Mouse (Mus musculus) MEL (cell line): Measurements from ENCODE around the gene Skor1. TPM values are rescaled to one million over a fixed set of nuclear protein-coding genes. Genes with fewer than 3 reads are reported as not detected.

Experiments used
- DNase-seq: peaks from one replicate; pipeline ENCODE4 v3.0.0; 2011; ENCODE audit warnings: low read depth, low spot score
- H3K27ac ChIP-seq: 2 replicates; pipeline ENCODE4 v1.5.1; 2012; ENCODE audit warnings: low read depth, mild to moderate bottlenecking, control low read depth, low read length, moderate library complexity; ENCODE audit not compliant: control insufficient read depth
- H3K27me3 ChIP-seq, 2 experiments: fragments of 150-350 bp in 1 of 2; sonication (generic) in 1 of 2; 2 replicates each; pipeline ENCODE4 v1.6.1; 2012; ENCODE audit warnings: low read length in 2 of 2, mild to moderate bottlenecking in 2 of 2, improper control_type of control experiment in 1 of 2, moderate library complexity in 1 of 2; ENCODE audit not compliant: insufficient read depth in 2 of 2, control insufficient read depth in 1 of 2
- H3K36me3 ChIP-seq, 2 experiments: 2 replicates each; pipeline ENCODE4 v1.6.1; 2012 to 2014; ENCODE audit warnings: low read length in 2 of 2, improper control_type of control experiment in 1 of 2, inconsistent platforms in 1 of 2, mild to moderate bottlenecking in 1 of 2; ENCODE audit not compliant: insufficient read depth in 2 of 2, control insufficient read depth in 1 of 2
- H3K4me1 ChIP-seq, 2 experiments: fragments of 150-350 bp in 1 of 2; sonication (generic) in 1 of 2; 2 replicates each; pipeline ENCODE4 v1.6.1; 2012; ENCODE audit warnings: low read length in 2 of 2, improper control_type of control experiment in 1 of 2, mild to moderate bottlenecking in 1 of 2; ENCODE audit not compliant: insufficient read depth in 2 of 2, control insufficient read depth in 1 of 2
- H3K4me3 ChIP-seq, 2 experiments: fragments of 150-350 bp in 1 of 2; sonication (generic) in 1 of 2; 2 replicates each; pipeline ENCODE4 v1.5.1; 2012; ENCODE audit warnings: low read depth in 2 of 2, low read length in 2 of 2, mild to moderate bottlenecking in 2 of 2, moderate library complexity in 2 of 2, control low read depth in 1 of 2, improper control_type of control experiment in 1 of 2; ENCODE audit not compliant: control insufficient read depth in 1 of 2, insufficient read depth in 1 of 2
- H3K79me2 ChIP-seq: 2 replicates; pipeline ENCODE4 v1.6.1; 2012; ENCODE audit warnings: mild to moderate bottlenecking, low read length, moderate library complexity; ENCODE audit not compliant: control insufficient read depth, poor library complexity, insufficient read depth
- H3K9ac ChIP-seq: 2 replicates; pipeline ENCODE4 v1.6.1; 2012; ENCODE audit warnings: low read depth, mild to moderate bottlenecking, control low read depth, low read length, moderate library complexity; ENCODE audit not compliant: control insufficient read depth, poor library complexity, severe bottlenecking
- H3K9me3 ChIP-seq: fragments of 150-350 bp; sonication (generic); replicated peaks from 2 replicates; pipeline ENCODE4 v1.6.1; 2012; ENCODE audit warnings: mild to moderate bottlenecking, low read length, improper control_type of control experiment, moderate library complexity; ENCODE audit not compliant: insufficient read depth
- BHLHE40 ChIP-seq: IDR thresholded peaks from 2 replicates; pipeline ENCODE4 v1.6.1; 2012; ENCODE audit warnings: low read depth, mild to moderate bottlenecking, inconsistent platforms, low read length, improper control_type of control experiment, borderline replicate concordance
- CHD2 ChIP-seq: IDR thresholded peaks from 2 replicates; pipeline ENCODE4 v1.6.1; 2011; ENCODE audit warnings: low read length, improper control_type of control experiment
- ETS1 ChIP-seq: IDR thresholded peaks from 2 replicates; pipeline ENCODE4 v1.6.1; 2012; ENCODE audit warnings: low read depth, mild to moderate bottlenecking, inconsistent platforms, low read length, improper control_type of control experiment, moderate library complexity
- HCFC1 ChIP-seq: IDR thresholded peaks from 2 replicates; pipeline ENCODE4 v1.6.1; 2012; ENCODE audit warnings: low read depth, mild to moderate bottlenecking, inconsistent platforms, low read length, improper control_type of control experiment, moderate library complexity
- JUND ChIP-seq: IDR thresholded peaks from 2 replicates; pipeline ENCODE4 v1.6.1; 2011; ENCODE audit warnings: low read depth, mild to moderate bottlenecking, improper control_type of control experiment, low read length
- MYB ChIP-seq: IDR thresholded peaks from 2 replicates; pipeline ENCODE4 v1.6.1; 2011; ENCODE audit warnings: mild to moderate bottlenecking, low read depth, low read length, improper control_type of control experiment
- POLR2A ChIP-seq, 2 experiments: IDR thresholded peaks; 2 replicates each; pipeline ENCODE4 v1.6.1; 2011 to 2012; ENCODE audit warnings: low read length in 2 of 2, mild to moderate bottlenecking in 2 of 2, control low read depth in 1 of 2, improper control_type of control experiment in 1 of 2, low read depth in 1 of 2, moderate library complexity in 1 of 2; ENCODE audit not compliant: control insufficient read depth in 1 of 2, insufficient read depth in 1 of 2, poor library complexity in 1 of 2
- RAD21 ChIP-seq: IDR thresholded peaks from 2 replicates; pipeline ENCODE4 v1.6.1; 2011; ENCODE audit warnings: mild to moderate bottlenecking, low read depth, low read length, improper control_type of control experiment
- TAL1 ChIP-seq: IDR thresholded peaks from 2 replicates; pipeline ENCODE4 v1.6.1; 2012; ENCODE audit warnings: mild to moderate bottlenecking, inconsistent platforms, low read length, moderate library complexity, mixed read lengths
- ZMIZ1 ChIP-seq: IDR thresholded peaks from 2 replicates; pipeline ENCODE4 v1.6.1; 2012; ENCODE audit warnings: low read depth, mild to moderate bottlenecking, inconsistent platforms, low read length, improper control_type of control experiment, moderate library complexity
- ZNF384 ChIP-seq: IDR thresholded peaks from 2 replicates; pipeline ENCODE4 v1.6.1; 2012; ENCODE audit warnings: low read depth, mild to moderate bottlenecking, inconsistent platforms, low read length, improper control_type of control experiment
- polyA plus RNA-seq, 2 experiments: library from polyadenylated mRNA; stranded (reverse) in 1 of 2; unstranded in 1 of 2; fragments of >175 nt in 1 of 2; fragments of >200 nt in 1 of 2; gene quantifications; 2 replicates each; pipeline versions ENCODE4 v1.2.1 to v1.2.4; 2012; ENCODE audit warnings: low replicate concordance in 2 of 2, low read depth in 1 of 2; ENCODE audit not compliant: insufficient read length in 2 of 2, insufficient read depth in 1 of 2, missing spikeins in 1 of 2
- total RNA-seq: library from RNA; depleted of rRNA; stranded (reverse); fragments of 300-350 nt; gene quantifications from 2 replicates; pipeline ENCODE4 v1.2.3, GENCODE M21; 2012

Gene Skor1
- total and polyA plus RNA-seq, 3 experiments = 0.06 TPM; not detected in 2

DNA sequence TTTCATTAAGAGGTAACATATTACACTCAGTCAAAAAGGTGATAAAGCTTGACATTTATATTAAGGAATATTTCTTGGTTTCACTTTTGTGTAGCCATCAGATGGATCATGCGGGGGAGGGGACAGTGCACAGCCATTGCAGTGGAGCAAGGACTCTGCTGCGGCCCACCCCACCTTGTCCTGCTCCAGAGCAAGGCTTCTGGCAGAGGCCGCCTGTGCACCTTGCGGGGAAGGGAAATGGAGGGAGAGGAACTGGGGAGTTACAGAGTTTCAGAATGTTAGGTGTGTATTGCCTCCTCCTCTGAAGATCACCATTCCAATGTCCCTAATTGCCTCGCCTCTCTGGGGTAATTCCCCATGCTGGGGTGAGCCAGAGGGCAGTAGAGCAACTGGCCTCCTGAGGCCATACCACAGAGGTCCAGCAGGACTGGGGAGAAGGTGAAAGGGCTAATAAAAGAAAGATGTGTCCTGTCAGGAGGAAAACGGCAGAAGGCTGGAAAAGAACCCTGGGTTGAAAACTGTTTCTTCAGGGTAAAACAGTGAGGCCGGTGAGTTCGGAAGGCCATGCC lies 47.4 kb upstream of the Skor1 start:
- DNase-seq = no peak
- no peaks in the 10 kb centered on the region for H3K36me3 ChIP-seq
- no peaks in the 10 kb centered on the region for H3K27me3 ChIP-seq
- no peaks in the 10 kb centered on the region for H3K4me1 ChIP-seq
- no peaks in the 10 kb centered on the region for H3K9me3 ChIP-seq
- H3K4me3 ChIP-seq = no peak overlapping the region
- TF ChIP-seq MYB = no peak
- TF ChIP-seq ETS1 = no peak
- no peak for TF ChIP-seq BHLHE40
- TF ChIP-seq HCFC1 = no peak
- no peak for TF ChIP-seq CHD2
- TF ChIP-seq TAL1 = no peak
- TF ChIP-seq ZNF384 = no peak
- no peak for TF ChIP-seq RAD21
- TF ChIP-seq, all 39 proteins: peak for 0
- no peak overlapping the region for H3K9ac ChIP-seq
- no peaks in the 10 kb centered on the region for H3K79me2 ChIP-seq
- H3K27ac ChIP-seq = no peak overlapping the region

DNA sequence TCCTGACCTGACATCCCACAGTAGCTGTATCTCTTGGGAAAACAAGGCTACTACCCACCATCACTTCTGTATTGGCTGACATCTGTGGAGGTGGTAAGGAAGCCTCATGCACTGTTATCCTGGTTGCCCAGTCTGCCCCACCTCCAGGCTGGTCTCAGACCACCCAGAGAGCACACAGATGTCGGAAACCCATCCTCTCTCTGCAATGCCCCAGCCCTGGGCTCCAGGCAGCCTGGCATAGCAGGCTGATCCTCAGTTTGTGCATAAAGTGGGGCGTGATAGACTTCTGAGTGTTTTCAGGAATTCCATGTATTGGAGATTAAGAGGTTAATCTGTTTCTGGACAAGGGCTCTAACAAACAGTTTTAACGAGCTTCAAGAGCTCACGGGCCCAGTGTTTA lies 46.8 kb upstream of the Skor1 start:
- no peak overlapping the region for H3K9ac ChIP-seq
- no peaks in the 10 kb centered on the region for H3K79me2 ChIP-seq
- no peak overlapping the region for H3K4me3 ChIP-seq
- H3K36me3 ChIP-seq = no peaks in the 10 kb centered on the region
- no peak for DNase-seq
- TF ChIP-seq ZMIZ1 = no peak
- TF ChIP-seq JUND = no peak
- no peaks in the 10 kb centered on the region for H3K4me1 ChIP-seq
- H3K27me3 ChIP-seq = no peaks in the 10 kb centered on the region
- no peaks in the 10 kb centered on the region for H3K9me3 ChIP-seq
- H3K27ac ChIP-seq = no peak overlapping the region

DNA sequence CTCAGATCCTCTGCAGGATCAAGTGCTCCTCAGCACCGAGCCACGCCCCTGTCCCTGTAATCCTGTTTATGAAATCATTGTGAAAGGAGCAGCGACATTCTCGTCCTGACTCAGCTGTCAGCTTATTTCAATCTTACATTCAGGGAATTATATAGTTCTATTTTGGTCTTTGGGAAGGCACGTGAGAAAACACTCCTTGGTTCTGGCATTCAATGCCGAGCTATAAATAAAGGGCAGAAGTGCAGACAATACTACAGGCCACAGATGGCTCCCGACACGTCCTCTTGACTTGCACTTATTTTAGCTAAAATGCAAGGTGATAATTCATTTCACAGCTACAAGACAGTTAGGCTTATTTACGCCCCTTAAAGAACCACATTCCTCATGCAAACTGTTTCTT lies 46.0 kb upstream of the Skor1 start:
- Histone ChIP-seq H3K9me3 (no peaks in the 10 kb centered on the region), H3K79me2 (no peaks in the 10 kb centered on the region), H3K36me3 (no peaks in the 10 kb centered on the region), H3K9ac (no peak overlapping the region), H3K4me3 (no peak overlapping the region), H3K4me1 (no peaks in the 10 kb centered on the region), H3K27ac (no peak overlapping the region), H3K27me3 (no peaks in the 10 kb centered on the region)
- DNase-seq = no peak
- TF ChIP-seq POLR2A (IDR thresholded peaks at IDR 0.05; ENCODE audit: control insufficient read depth in 1 of 2, insufficient read depth in 1 of 2, low read depth in 1 of 2, low read length in 2 of 2, poor library complexity in 1 of 2) = no peak
